Mouse (Mus musculus): ENCODE results near the gene Rxrg. TPM values are rescaled to one million over a fixed set of nuclear protein-coding genes. Genes with fewer than 3 reads are reported as not detected.

Rxrg gene
- polyA plus RNA-seq, 1 experiment from 2014 or later: 5.4 TPM

GRCm38 (mm10) chr1:167608201-167608741, 10.1 kb downstream of the Rxrg start:
- Histone ChIP-seq H3K9ac (no peak overlapping the region), H3K27ac (no peak overlapping the region), H3K4me1 (peaks cover 5% of the 10 kb centered on the region; the same call in 1 of the 2 replicates), H3K27me3 (peaks cover 8% of the 10 kb centered on the region; the same call in 1 of the 2 replicates), H3K4me2 (no peak overlapping the region), H3K9me3 (no peaks in the 10 kb centered on the region), H3K4me3 (no peak overlapping the region), H3K36me3 (no peaks in the 10 kb centered on the region)
- 43% methylated on average over 9 of the region's 9 CpGs for whole genome bisulfite sequencing
- no peak for ATAC-seq (ENCODE audit: insufficient number of reproducible peaks, insufficient read depth, low FRiP score, low TSS enrichment, low read depth)

GRCm38 (mm10) chr1:167617131-167617530, 18.9 kb downstream of the Rxrg start:
- Histone ChIP-seq H3K27me3 (no peaks in the 10 kb centered on the region), H3K9ac (no peak overlapping the region), H3K36me3 (no peaks in the 10 kb centered on the region), H3K4me3 (no peak overlapping the region), H3K27ac (no peak overlapping the region), H3K4me1 (no peaks in the 10 kb centered on the region), H3K9me3 (no peaks in the 10 kb centered on the region), H3K4me2 (no peak overlapping the region)
- WGBS: 74% methylated on average over 14 of the region's 14 CpGs
- ATAC-seq (ENCODE audit: insufficient number of reproducible peaks, insufficient read depth, low FRiP score, low TSS enrichment, low read depth): no peak

GRCm38 (mm10) chr1:167617995-167618489, 19.9 kb downstream of the Rxrg start:
- no peaks in the 10 kb centered on the region for H3K36me3 ChIP-seq
- H3K4me2 ChIP-seq: no peak overlapping the region
- 65% methylated on average over 18 of the region's 18 CpGs for WGBS
- no peak for ATAC-seq (ENCODE audit: insufficient number of reproducible peaks, insufficient read depth, low FRiP score, low TSS enrichment, low read depth)
- H3K27ac ChIP-seq: no peak overlapping the region
- no peaks in the 10 kb centered on the region for H3K27me3 ChIP-seq
- H3K4me3 ChIP-seq: no peak overlapping the region
- H3K4me1 ChIP-seq: no peaks in the 10 kb centered on the region
- H3K9ac ChIP-seq: no peak overlapping the region
- H3K9me3 ChIP-seq: no peaks in the 10 kb centered on the region

GRCm38 (mm10) chr1:167620206-167620795, 22.1 kb downstream of the Rxrg start:
- Histone ChIP-seq H3K36me3 (no peaks in the 10 kb centered on the region), H3K27ac (no peak overlapping the region), H3K4me1 (no peaks in the 10 kb centered on the region), H3K4me3 (no peak overlapping the region), H3K9ac (no peak overlapping the region), H3K4me2 (no peak overlapping the region), H3K9me3 (no peaks in the 10 kb centered on the region), H3K27me3 (no peaks in the 10 kb centered on the region)
- no peak for ATAC-seq (ENCODE audit: insufficient number of reproducible peaks, insufficient read depth, low FRiP score, low TSS enrichment, low read depth)
- 62% methylated on average over 15 of the region's 15 CpGs for WGBS

GRCm38 (mm10) chr1:167625098-167625497, 26.9 kb downstream of the Rxrg start:
- H3K4me2 ChIP-seq: no peak overlapping the region
- H3K27ac ChIP-seq: no peak overlapping the region
- H3K9me3 ChIP-seq: no peaks in the 10 kb centered on the region
- ATAC-seq (ENCODE audit: insufficient number of reproducible peaks, insufficient read depth, low FRiP score, low TSS enrichment, low read depth): no peak
- H3K4me3 ChIP-seq: no peak overlapping the region
- no peaks in the 10 kb centered on the region for H3K27me3 ChIP-seq
- no peaks in the 10 kb centered on the region for H3K36me3 ChIP-seq
- no peak overlapping the region for H3K9ac ChIP-seq
- WGBS: 55% methylated on average over 3 of the region's 3 CpGs
- no peaks in the 10 kb centered on the region for H3K4me1 ChIP-seq

- Histone ChIP-seq H3K4me2 (no peak overlapping the region), H3K9ac (no peak overlapping the region), H3K27ac (no peak overlapping the region), H3K27me3 (0 out of 2 replicates have a peak, but pooled peaks cover 3% of the 10 kb centered on the region), H3K9me3 (no peaks in the 10 kb centered on the region), H3K4me3 (no peak overlapping the region), H3K4me1 (no peaks in the 10 kb centered on the region), H3K36me3 (no peaks in the 10 kb centered on the region)
- WGBS: 90% methylated on average over 6 of the region's 6 CpGs
- no peak for ATAC-seq (ENCODE audit: insufficient number of reproducible peaks, insufficient read depth, low FRiP score, low TSS enrichment, low read depth)
These were observed 33.6 kb downstream of the Rxrg start for GRCm38 (mm10) chr1:167631765-167632164.

- WGBS: 51% methylated on average over 12 of the region's 12 CpGs
- no peak for ATAC-seq (ENCODE audit: insufficient number of reproducible peaks, insufficient read depth, low FRiP score, low TSS enrichment, low read depth)
- Histone ChIP-seq H3K27me3 (peaks cover 18% of the 10 kb centered on the region), H3K4me2 (no peak overlapping the region), H3K36me3 (no peaks in the 10 kb centered on the region), H3K9ac (no peak overlapping the region), H3K9me3 (no peaks in the 10 kb centered on the region), H3K4me1 (peaks cover 8% of the 10 kb centered on the region; the same call in 1 of the 2 replicates), H3K27ac (no peak overlapping the region), H3K4me3 (no peak overlapping the region)
These were observed 37.5 kb downstream of the Rxrg start for GRCm38 (mm10) chr1:167635702-167636101.

- WGBS: 9% methylated on average over 3 of the region's 3 CpGs
- Histone ChIP-seq H3K4me3 (no peak overlapping the region), H3K4me2 (no peak overlapping the region), H3K9me3 (no peaks in the 10 kb centered on the region), H3K36me3 (no peaks in the 10 kb centered on the region), H3K4me1 (peaks cover 8% of the 10 kb centered on the region; the same call in 1 of the 2 replicates), H3K9ac (no peak overlapping the region), H3K27me3 (peaks cover 19% of the 10 kb centered on the region), H3K27ac (no peak overlapping the region)
- no peak for ATAC-seq (ENCODE audit: insufficient number of reproducible peaks, insufficient read depth, low FRiP score, low TSS enrichment, low read depth)
These were observed 38.8 kb downstream of the Rxrg start for GRCm38 (mm10) chr1:167636948-167637347.

GRCm38 (mm10) chr1:167638053-167638452, 39.9 kb downstream of the Rxrg start:
- no peaks in the 10 kb centered on the region for H3K36me3 ChIP-seq
- no peak overlapping the region for H3K4me2 ChIP-seq
- 28% methylated on average over 13 of the region's 13 CpGs for WGBS
- no peak overlapping the region for H3K27ac ChIP-seq
- H3K9ac ChIP-seq: no peak overlapping the region
- no peak for ATAC-seq (ENCODE audit: insufficient number of reproducible peaks, insufficient read depth, low FRiP score, low TSS enrichment, low read depth)
- H3K9me3 ChIP-seq: no peaks in the 10 kb centered on the region
- H3K4me3 ChIP-seq: no peak overlapping the region
- peaks cover 26% of the 10 kb centered on the region for H3K27me3 ChIP-seq
- H3K4me1 ChIP-seq: peaks cover 8% of the 10 kb centered on the region; the same call in 1 of the 2 replicates

- no peak for ATAC-seq (ENCODE audit: insufficient number of reproducible peaks, insufficient read depth, low FRiP score, low TSS enrichment, low read depth)
- H3K9me3 ChIP-seq: no peaks in the 10 kb centered on the region
- no peak overlapping the region for H3K4me2 ChIP-seq
- no peak overlapping the region for H3K4me3 ChIP-seq
- H3K36me3 ChIP-seq: no peaks in the 10 kb centered on the region
- H3K4me1 ChIP-seq: peaks cover 9% of the 10 kb centered on the region; the same call in 1 of the 2 replicates
- peaks cover 31% of the 10 kb centered on the region for H3K27me3 ChIP-seq
- 62% methylated on average over 9 of the region's 9 CpGs for WGBS
- no peak overlapping the region for H3K9ac ChIP-seq
- H3K27ac ChIP-seq: no peak overlapping the region
These were observed 40.7 kb downstream of the Rxrg start for GRCm38 (mm10) chr1:167638901-167639300.

GRCm38 (mm10) chr1:167644866-167645537, 46.8 kb downstream of the Rxrg start:
- WGBS: 15% methylated on average over 16 of the region's 16 CpGs
- Histone ChIP-seq H3K4me3 (no peak overlapping the region), H3K4me1 (peaks cover 35% of the 10 kb centered on the region), H3K9ac (no peak overlapping the region), H3K27me3 (peaks cover 28% of the 10 kb centered on the region), H3K9me3 (no peaks in the 10 kb centered on the region), H3K4me2 (peak overlapping the region; percentile 27), H3K36me3 (no peaks in the 10 kb centered on the region), H3K27ac (no peak overlapping the region)
- peak; percentile 79 for ATAC-seq (ENCODE audit: insufficient number of reproducible peaks, insufficient read depth, low FRiP score, low TSS enrichment, low read depth)

- H3K27ac ChIP-seq: peak overlapping the region; percentile 84
- H3K9ac ChIP-seq: no peak overlapping the region
- no peak for ATAC-seq (ENCODE audit: insufficient number of reproducible peaks, insufficient read depth, low FRiP score, low TSS enrichment, low read depth)
- peaks cover 15% of the 10 kb centered on the region for H3K27me3 ChIP-seq
- H3K4me3 ChIP-seq: no peak overlapping the region
- no peaks in the 10 kb centered on the region for H3K36me3 ChIP-seq
- no peaks in the 10 kb centered on the region for H3K9me3 ChIP-seq
- peak overlapping the region; percentile 29; the same call in 1 of the 2 replicates for H3K4me2 ChIP-seq
- H3K4me1 ChIP-seq: peaks cover 35% of the 10 kb centered on the region
- 24% methylated on average over 3 of the region's 3 CpGs for WGBS
These were observed 50.5 kb downstream of the Rxrg start for GRCm38 (mm10) chr1:167648670-167649069.
